Mouse (Mus musculus) heart, adult 18-20 months (tissue): ENCODE results near the gene Ergic1. TPM values are rescaled to one million over a fixed set of nuclear protein-coding genes. Genes with fewer than 3 reads are reported as not detected.
A peak's percentile ranks its signal among the peaks of the same experiment; 100 is the strongest.

Source experiments
- DNase-seq, 2 experiments: peaks; one replicate each; pipeline ENCODE4 v3.0.0; 2021 to 2022; ENCODE audit warnings: mixed read lengths in 1 of 2
- total RNA-seq, 2 experiments: library from RNA; stranded (reverse); gene quantifications; 2 replicates each; pipeline ENCODE4 v1.2.3; 2021

Gene Ergic1
- total RNA-seq, 2 experiments from 2014 or later = 50.4 to 56.6 TPM

- no peak for DNase-seq
These were observed 14.7 kb downstream of the Ergic1 start for GRCm38 (mm10) chr17:26575786-26576690.

GRCm38 (mm10) chr17:26576833-26577232, 15.5 kb downstream of the Ergic1 start:
- DNase-seq = peak; percentile 84 to 92

- no peak for DNase-seq
These were observed 16.0 kb downstream of the Ergic1 start for GRCm38 (mm10) chr17:26577309-26577708.

- DNase-seq = no peak
These were observed 16.9 kb downstream of the Ergic1 start for GRCm38 (mm10) chr17:26578162-26578561.

- no peak for DNase-seq
These were observed 17.5 kb downstream of the Ergic1 start for GRCm38 (mm10) chr17:26578771-26579170.

GRCm38 (mm10) chr17:26579396-26579795, 18.1 kb downstream of the Ergic1 start:
- no peak for DNase-seq

GRCm38 (mm10) chr17:26580873-26581401, 19.6 kb downstream of the Ergic1 start:
- DNase-seq = no peak

- DNase-seq = peak; percentile 69 to 77
These were observed 21.0 kb downstream of the Ergic1 start for GRCm38 (mm10) chr17:26582297-26582696.

- DNase-seq = no peak
These were observed 21.8 kb downstream of the Ergic1 start for GRCm38 (mm10) chr17:26583056-26583455.

- DNase-seq = peak in 1 of 2 experiments; percentile 62
These were observed 22.3 kb downstream of the Ergic1 start for GRCm38 (mm10) chr17:26583606-26584005.

GRCm38 (mm10) chr17:26584063-26584462, 22.8 kb downstream of the Ergic1 start:
- DNase-seq = no peak

GRCm38 (mm10) chr17:26584558-26585136, 23.4 kb downstream of the Ergic1 start:
- DNase-seq = peak; percentile 89 to 96

GRCm38 (mm10) chr17:26587961-26588487, 26.7 kb downstream of the Ergic1 start:
- no peak for DNase-seq

GRCm38 (mm10) chr17:26592510-26592909, 31.2 kb downstream of the Ergic1 start:
- peak; percentile 78 to 83 for DNase-seq

GRCm38 (mm10) chr17:26593199-26593598, 31.9 kb downstream of the Ergic1 start:
- no peak for DNase-seq

GRCm38 (mm10) chr17:26594171-26594570, 32.9 kb downstream of the Ergic1 start:
- DNase-seq = no peak

- no peak for DNase-seq
These were observed 33.7 kb downstream of the Ergic1 start for GRCm38 (mm10) chr17:26594958-26595357.

GRCm38 (mm10) chr17:26595448-26596167, 34.3 kb downstream of the Ergic1 start:
- no peak for DNase-seq

GRCm38 (mm10) chr17:26596168-26596658, 34.9 kb downstream of the Ergic1 start:
- DNase-seq = peak; percentile 92 to 93

- DNase-seq = no peak
These were observed 35.7 kb downstream of the Ergic1 start for GRCm38 (mm10) chr17:26596856-26597481.

GRCm38 (mm10) chr17:26598845-26599244, 37.6 kb downstream of the Ergic1 start:
- no peak for DNase-seq
